Mouse (Mus musculus): ENCODE measurements at regions not wholly inside any gene's neighbourhood (a gene's known extent, or its start where the extent isn't known, plus 50 kb on each side); places are given as distances from the start of the nearest gene placed in this dataset.

GRCm38 (mm10) chr14:105499319-105499895 lies 241.0 kb downstream of the Ndfip2 start:
- DNase-seq (ENCODE audit: low spot score): no peak

- DNase-seq (ENCODE audit: low spot score): no peak
Measured at GRCm38 (mm10) chr14:105498155-105498906, 240.0 kb downstream of the Ndfip2 start.

- DNase-seq (ENCODE audit: low spot score): no peak
Measured at GRCm38 (mm10) chr14:105495161-105495560, 236.8 kb downstream of the Ndfip2 start.

GRCm38 (mm10) chr14:105494415-105494814 lies 236.0 kb downstream of the Ndfip2 start:
- DNase-seq (ENCODE audit: low spot score): no peak

GRCm38 (mm10) chr14:105490158-105490557 lies 231.8 kb downstream of the Ndfip2 start:
- no peak for DNase-seq (ENCODE audit: low spot score)

GRCm38 (mm10) chr14:105483352-105484083 lies 225.1 kb downstream of the Ndfip2 start:
- peak; percentile 55 for DNase-seq (ENCODE audit: low spot score)

GRCm38 (mm10) chr14:105482644-105483351 lies 224.4 kb downstream of the Ndfip2 start:
- DNase-seq (ENCODE audit: low spot score): peak; percentile 48

GRCm38 (mm10) chr14:105480048-105480447 lies 221.7 kb downstream of the Ndfip2 start:
- no peak for DNase-seq (ENCODE audit: low spot score)

GRCm38 (mm10) chr14:105474991-105475553 lies 216.7 kb downstream of the Ndfip2 start:
- no peak for DNase-seq (ENCODE audit: low spot score)

- DNase-seq (ENCODE audit: low spot score): no peak
Measured at GRCm38 (mm10) chr14:105448919-105449458, 190.6 kb downstream of the Ndfip2 start.

- no peak for DNase-seq (ENCODE audit: low spot score)
Measured at GRCm38 (mm10) chr14:105447088-105447487, 188.7 kb downstream of the Ndfip2 start.

GRCm38 (mm10) chr14:105435343-105435742 lies 177.0 kb downstream of the Ndfip2 start:
- no peak for DNase-seq (ENCODE audit: low spot score)

- no peak for DNase-seq (ENCODE audit: low spot score)
Measured at GRCm38 (mm10) chr14:105433456-105433855, 175.1 kb downstream of the Ndfip2 start.

- DNase-seq (ENCODE audit: low spot score): no peak
Measured at GRCm38 (mm10) chr14:105432670-105433069, 174.3 kb downstream of the Ndfip2 start.

- DNase-seq (ENCODE audit: low spot score): no peak
Measured at GRCm38 (mm10) chr14:105431584-105431983, 173.2 kb downstream of the Ndfip2 start.

- no peak for DNase-seq (ENCODE audit: low spot score)
Measured at GRCm38 (mm10) chr14:105429664-105430257, 171.4 kb downstream of the Ndfip2 start.

- no peak for DNase-seq (ENCODE audit: low spot score)
Measured at GRCm38 (mm10) chr14:105427474-105427901, 169.1 kb downstream of the Ndfip2 start.

- no peak for DNase-seq (ENCODE audit: low spot score)
Measured at GRCm38 (mm10) chr14:105426597-105427334, 168.4 kb downstream of the Ndfip2 start.

- no peak for DNase-seq (ENCODE audit: low spot score)
Measured at GRCm38 (mm10) chr14:105417967-105418366, 159.6 kb downstream of the Ndfip2 start.

- DNase-seq (ENCODE audit: low spot score): no peak
Measured at GRCm38 (mm10) chr14:105417458-105417960, 159.1 kb downstream of the Ndfip2 start.
